8 mouse cellular contexts compared by ENCODE assay signal in the genomic region with DNA sequence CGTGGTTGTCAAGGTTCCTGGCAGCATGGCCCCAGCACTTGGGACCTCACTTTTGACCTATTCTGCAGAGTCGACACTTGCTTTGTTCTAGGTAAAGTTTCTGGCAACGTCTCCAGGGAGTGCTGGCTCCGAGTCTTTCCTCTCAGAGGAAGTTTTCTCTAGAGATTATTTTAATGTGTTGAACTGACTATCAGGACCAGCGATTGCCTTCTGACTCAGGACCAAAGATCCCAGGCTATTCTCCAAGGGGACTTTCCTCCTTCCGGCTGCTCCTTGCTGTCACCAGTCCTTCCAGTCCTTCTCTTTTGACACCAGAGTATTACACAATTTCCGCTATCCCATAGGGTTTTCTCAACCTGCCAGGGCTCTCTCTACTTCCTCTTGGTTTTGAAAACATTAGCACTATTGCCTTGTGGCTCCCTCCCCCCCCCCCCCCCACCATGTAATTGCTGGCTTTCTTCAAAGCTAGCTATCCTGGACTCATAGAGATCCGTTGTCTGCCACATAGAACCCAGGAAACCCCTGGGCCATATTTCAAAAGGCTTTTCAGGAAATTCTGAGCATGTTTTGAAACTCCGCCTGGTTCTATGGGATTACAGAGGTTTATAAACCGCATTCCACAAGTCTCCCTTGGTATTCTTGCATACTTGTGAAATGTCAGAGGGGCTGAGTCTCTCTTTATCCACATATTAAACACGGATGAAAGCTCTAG.
A peak's percentile ranks its signal among the peaks of the same experiment; 100 is the strongest.
DNase-seq lines count a peak whose midpoint lies in the region; ATAC-seq and TF ChIP-seq lines count a peak whose summit lies in the region.

No protein-coding gene starts in this region.

- 39% methylated on average over 11 of the region's 11 CpGs for WGBS in intestine, embryonic 15.5 days
- 45% methylated on average over 11 of the region's 11 CpGs for WGBS in intestine, postnatal 0 days
- WGBS in midbrain, embryonic 16.5 days: 17% methylated on average over 11 of the region's 11 CpGs

- H3K27ac ChIP-seq in intestine, embryonic 15.5 days: 0 out of 2 replicates have a peak overlapping the region, but pooled peaks have one; percentile 20
- no peak overlapping the region for H3K27ac ChIP-seq in intestine, postnatal 0 days (ENCODE audit: low read depth, low read length)
- H3K27ac ChIP-seq in midbrain, embryonic 16.5 days (ENCODE audit: low read length): no peak overlapping the region

- no peak overlapping the region for H3K4me3 ChIP-seq in intestine, embryonic 15.5 days (replicated peaks)
- H3K4me3 ChIP-seq in intestine, postnatal 0 days (ENCODE audit: low read depth, low read length): no peak overlapping the region
- no peak overlapping the region for H3K4me3 ChIP-seq in midbrain, embryonic 16.5 days (ENCODE audit: low read depth, low read length)

- intact Hi-C loops in gastrocnemius, postnatal 14 days (cut with DNase I; ENCODE audit: low total_unique reads): no loop called here
- intact Hi-C loops in left cerebral cortex, postnatal 14 days (cut with DNase I): no loop called here

- H3K9ac ChIP-seq in intestine, embryonic 15.5 days: no peak overlapping the region
- no peak overlapping the region for H3K9ac ChIP-seq in intestine, postnatal 0 days (ENCODE audit: low read depth, low read length)
- H3K9ac ChIP-seq in midbrain, embryonic 16.5 days (ENCODE audit: low read depth, low read length): no peak overlapping the region

- H3K4me2 ChIP-seq in intestine, embryonic 15.5 days (replicated peaks): no peak overlapping the region
- H3K4me2 ChIP-seq in intestine, postnatal 0 days (replicated peaks; ENCODE audit: low read depth): no peak overlapping the region
- no peak overlapping the region for H3K4me2 ChIP-seq in midbrain, embryonic 16.5 days (ENCODE audit: low read length)

- ATAC-seq in intestine, embryonic 15.5 days: no peak
- ATAC-seq in intestine, postnatal 0 days: no peak
- ATAC-seq in midbrain, embryonic 16.5 days: peak; percentile 29; the same call in 1 of the 2 replicates
- ATAC-seq in erythroblast, adult 5-6 weeks (replicated peaks; ENCODE audit: low FRiP score, poor library complexity, severe bottlenecking): no peak

- DNase-seq in heart, adult 11 months: peak; percentile 96
- DNase-seq in kidney, adult 9 months: peak; percentile 20
- no peak for DNase-seq in gastrocnemius, postnatal 14 days
- DNase-seq in left cerebral cortex, postnatal 14 days (ENCODE audit: low spot score in 2 of 2): no peak

- no peaks in the 10 kb centered on the region for H3K27me3 ChIP-seq in intestine, embryonic 15.5 days (replicated peaks)
- no peaks in the 10 kb centered on the region for H3K27me3 ChIP-seq in intestine, postnatal 0 days (replicated peaks; ENCODE audit: control insufficient read depth, insufficient read depth, low read length)
- H3K27me3 ChIP-seq in midbrain, embryonic 16.5 days (ENCODE audit: control insufficient read depth, insufficient read depth, low read depth, low read length): no peaks in the 10 kb centered on the region

- H3K9me3 ChIP-seq in intestine, embryonic 15.5 days: no peaks in the 10 kb centered on the region
- H3K9me3 ChIP-seq in intestine, postnatal 0 days (ENCODE audit: control insufficient read depth): no peaks in the 10 kb centered on the region
- H3K9me3 ChIP-seq in midbrain, embryonic 16.5 days (replicated peaks; ENCODE audit: control insufficient read depth, low read length, poor library complexity, severe bottlenecking): no peaks in the 10 kb centered on the region

- no peaks in the 10 kb centered on the region for H3K36me3 ChIP-seq in intestine, embryonic 15.5 days
- peaks cover 4% of the 10 kb centered on the region; the same call in 1 of the 2 replicates for H3K36me3 ChIP-seq in intestine, postnatal 0 days (ENCODE audit: control insufficient read depth, insufficient read depth)
- H3K36me3 ChIP-seq in midbrain, embryonic 16.5 days (ENCODE audit: control insufficient read depth, insufficient read depth, low read length): peaks cover 3% of the 10 kb centered on the region; the same call in 1 of the 2 replicates

- H3K4me1 ChIP-seq in intestine, embryonic 15.5 days (replicated peaks): 0 out of 2 replicates have a peak, but pooled peaks cover 5% of the 10 kb centered on the region
- H3K4me1 ChIP-seq in intestine, postnatal 0 days (replicated peaks; ENCODE audit: control insufficient read depth, insufficient read depth, low read length): no peaks in the 10 kb centered on the region
- no peaks in the 10 kb centered on the region; the same call in 1 of the 2 replicates for H3K4me1 ChIP-seq in midbrain, embryonic 16.5 days (ENCODE audit: control insufficient read depth, insufficient read depth, low read length)

- TF ChIP-seq CTCF in intestine, postnatal 0 days (IDR thresholded peaks at IDR 0.05; ENCODE audit: low read depth): no peak

Comparison
In these comparisons a context has a peak if more than half of its experiments do, and no peak if none do; other contexts are left out.
1. DNase-seq: peak in heart, adult 11 months (single experiment) and kidney, adult 9 months (single experiment); none in gastrocnemius, postnatal 14 days (single experiment) and left cerebral cortex, postnatal 14 days (0 of 2).